Mouse (Mus musculus) kidney, embryonic 15.5 days (tissue): ENCODE data around the gene Vsx1. TPM values are rescaled to one million over a fixed set of nuclear protein-coding genes. Genes with fewer than 3 reads are reported as not detected.

Experiments used
- polyA plus RNA-seq: library from polyadenylated mRNA; unstranded; fragments of >200 nt; fragmentation: Nextera tagmentation; extraction: Ambion mirVana; gene quantifications from 2 replicates; pipeline ENCODE4 v1.2.1, GENCODE M21; 2015

Gene Vsx1
- polyA plus RNA-seq, 1 experiment from 2014 or later = not detected

Other genes with a start within 250 kb of the Vsx1 start
- gene Zfp442, start 237.9 kb downstream of the Vsx1 start, polyA plus RNA-seq = 10.3 and 11.1 TPM in 2 replicates
- 0.09 and 0.34 TPM in 2 replicates for gene Zfp345, start 204.3 kb downstream of the Vsx1 start, polyA plus RNA-seq
- 0.21 and 0.28 TPM in 2 replicates for gene Cst7, start 118.9 kb downstream of the Vsx1 start, polyA plus RNA-seq
- 46.0 and 47.6 TPM in 2 replicates for gene Apmap, start 80.8 kb downstream of the Vsx1 start, polyA plus RNA-seq
- 9.5 and 9.9 TPM in 2 replicates for gene Acss1, start 20.9 kb downstream of the Vsx1 start, polyA plus RNA-seq
- 27.8 and 31.7 TPM in 2 replicates for gene Entpd6, start 59.7 kb upstream of the Vsx1 start, polyA plus RNA-seq
- 77.3 and 88.3 TPM in 2 replicates for gene Pygb, start 97.4 kb upstream of the Vsx1 start, polyA plus RNA-seq
- 62.3 and 63.5 TPM in 2 replicates for gene Abhd12, start 215.4 kb upstream of the Vsx1 start, polyA plus RNA-seq
- 49.3 TPM in 2 replicates for gene Gins1, start 216.0 kb upstream of the Vsx1 start, polyA plus RNA-seq